Mouse (Mus musculus) layer of hippocampus, adult 9-10 months (tissue): Measurements from ENCODE around the gene Rnf216.
A peak's percentile ranks its signal among the peaks of the same experiment; 100 is the strongest.

Experiments used
- DNase-seq: peaks from one replicate; pipeline ENCODE4 v3.0.0; 2022; ENCODE audit warnings: low spot score

Gene Rnf216

GRCm38 (mm10) chr5:143000654-143001500 lies 111.9 kb downstream of the Rnf216 start:
- DNase-seq, result peak; percentile 18

GRCm38 (mm10) chr5:143000091-143000490 lies 112.7 kb downstream of the Rnf216 start:
- DNase-seq, result no peak

GRCm38 (mm10) chr5:142998171-142998570 lies 114.6 kb downstream of the Rnf216 start:
- no peak for DNase-seq

- DNase-seq, result no peak
These were observed 115.3 kb downstream of the Rnf216 start for GRCm38 (mm10) chr5:142997526-142997925.

GRCm38 (mm10) chr5:142994746-142995145 lies 118.0 kb downstream of the Rnf216 start:
- DNase-seq, result no peak

- DNase-seq, result no peak
These were observed 123.6 kb downstream of the Rnf216 start for GRCm38 (mm10) chr5:142989167-142989566.

GRCm38 (mm10) chr5:142988520-142988919 lies 124.3 kb downstream of the Rnf216 start:
- DNase-seq, result no peak

- DNase-seq, result no peak
These were observed 128.5 kb downstream of the Rnf216 start for GRCm38 (mm10) chr5:142984271-142984670.

GRCm38 (mm10) chr5:142983174-142983573 lies 129.6 kb downstream of the Rnf216 start:
- no peak for DNase-seq

- no peak for DNase-seq
These were observed 130.6 kb downstream of the Rnf216 start for GRCm38 (mm10) chr5:142982046-142982801.

- no peak for DNase-seq
These were observed 136.3 kb downstream of the Rnf216 start for GRCm38 (mm10) chr5:142976516-142976915.

GRCm38 (mm10) chr5:142974598-142975121 lies 138.1 kb downstream of the Rnf216 start:
- no peak for DNase-seq

GRCm38 (mm10) chr5:142973971-142974370 lies 138.8 kb downstream of the Rnf216 start:
- no peak for DNase-seq

- peak; percentile 61 for DNase-seq
These were observed 144.4 kb downstream of the Rnf216 start for GRCm38 (mm10) chr5:142968411-142968810.

- no peak for DNase-seq
These were observed 148.1 kb downstream of the Rnf216 start for GRCm38 (mm10) chr5:142964650-142965049.

- no peak for DNase-seq
These were observed 148.9 kb downstream of the Rnf216 start for GRCm38 (mm10) chr5:142963705-142964494.

GRCm38 (mm10) chr5:142963003-142963704 lies 149.6 kb downstream of the Rnf216 start:
- DNase-seq, result no peak

- no peak for DNase-seq
These were observed 150.3 kb downstream of the Rnf216 start for GRCm38 (mm10) chr5:142962444-142962961.

- no peak for DNase-seq
These were observed 150.8 kb downstream of the Rnf216 start for GRCm38 (mm10) chr5:142961881-142962443.

GRCm38 (mm10) chr5:142961398-142961880 lies 151.4 kb downstream of the Rnf216 start:
- DNase-seq, result no peak
